Mouse (Mus musculus) embryonic facial prominence, embryonic 13.5 days (tissue): ENCODE results near the gene Sox5. TPM values are rescaled to one million over a fixed set of nuclear protein-coding genes. Genes with fewer than 3 reads are reported as not detected.

Experiments used
- ATAC-seq: fragments of 200-750 bp; cut with Nextera tagmentation; 2 replicates; pipeline ENCODE4 v1.8.0; 2017; ENCODE audit warnings: low read depth; ENCODE audit not compliant: insufficient number of reproducible peaks, insufficient read depth, low FRiP score, low TSS enrichment
- H3K27ac ChIP-seq: fragments of 300-500 bp; sonication (generic); 2 replicates; pipeline ENCODE4 v1.5.1; 2015; ENCODE audit warnings: moderate library complexity, mild to moderate bottlenecking, inconsistent platforms
- H3K27me3 ChIP-seq: fragments of 300-500 bp; sonication (generic); 2 replicates; pipeline ENCODE4 v1.6.1; 2015; ENCODE audit warnings: mild to moderate bottlenecking, inconsistent platforms
- H3K36me3 ChIP-seq: fragments of 300-500 bp; sonication (generic); 2 replicates; pipeline ENCODE4 v1.6.1; 2015; ENCODE audit warnings: mild to moderate bottlenecking, inconsistent platforms
- H3K4me1 ChIP-seq: fragments of 300-500 bp; sonication (generic); 2 replicates; pipeline ENCODE4 v1.6.1; 2015; ENCODE audit warnings: inconsistent platforms
- H3K4me2 ChIP-seq: fragments of 300-500 bp; sonication (generic); 2 replicates; pipeline ENCODE4 v1.6.1; 2015; ENCODE audit warnings: moderate library complexity, mild to moderate bottlenecking, inconsistent platforms
- H3K4me3 ChIP-seq: fragments of 300-500 bp; sonication (generic); 2 replicates; pipeline ENCODE4 v1.5.1; 2015; ENCODE audit warnings: mild to moderate bottlenecking, inconsistent platforms
- H3K9ac ChIP-seq: fragments of 300-500 bp; sonication (generic); 2 replicates; pipeline ENCODE4 v1.6.1; 2015; ENCODE audit warnings: mild to moderate bottlenecking, inconsistent platforms
- H3K9me3 ChIP-seq: fragments of 300-500 bp; sonication (generic); 2 replicates; pipeline ENCODE4 v1.6.1; 2016; ENCODE audit warnings: inconsistent platforms
- WGBS: fragments of 180-500 bp; shearing (Covaris S2); methylation state at CpG from one replicate; pipeline ENCODE4 v1.1.7; 2015; ENCODE audit warnings: mixed read lengths; 5-methylcytosine and 5-hydroxymethylcytosine counted together
- polyA plus RNA-seq: library from polyadenylated mRNA; unstranded; fragments of >200 nt; fragmentation: Nextera tagmentation; extraction: Ambion mirVana; gene quantifications from 2 replicates; pipeline ENCODE4 v1.2.1, GENCODE M21; 2015

Sox5 gene
- polyA plus RNA-seq, 1 experiment from 2014 or later = 55.6 TPM

DNA sequence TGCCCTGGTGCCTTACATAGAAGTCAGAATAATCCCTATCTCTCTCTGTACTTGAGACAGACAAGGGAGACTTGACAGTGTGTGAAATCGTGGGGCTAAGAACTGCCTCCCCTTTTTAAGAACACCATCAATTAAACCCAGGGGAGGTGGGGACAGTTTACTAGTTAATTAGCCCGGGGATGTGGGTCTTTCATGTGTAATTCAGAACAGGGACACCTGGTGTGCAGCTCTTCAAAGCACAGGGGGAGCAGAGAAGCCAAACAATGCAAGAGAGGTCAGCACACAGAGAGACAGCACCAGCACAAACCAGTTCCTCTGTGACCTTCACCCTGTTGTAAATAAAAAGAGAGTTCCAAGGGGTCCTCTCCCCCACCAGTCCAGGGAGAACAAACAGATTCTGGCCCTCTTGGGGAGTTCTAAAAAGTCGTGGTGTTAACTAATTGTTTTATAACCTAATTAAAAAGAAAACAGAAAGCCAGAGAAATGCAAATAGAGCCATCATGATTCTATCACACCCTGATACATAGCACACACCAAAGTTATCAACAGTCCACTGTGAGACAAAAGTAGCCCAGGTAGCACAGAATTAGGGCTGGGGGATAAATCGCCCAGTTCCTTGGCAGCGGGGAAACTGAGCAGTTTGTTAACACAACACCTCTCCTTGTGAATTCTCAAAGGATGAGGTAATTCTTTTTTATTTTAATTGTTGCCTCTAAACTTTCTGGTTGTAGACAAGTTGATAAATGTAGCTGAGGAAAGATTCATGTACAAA, 420.3 kb downstream of the Sox5 start:
- H3K9me3 ChIP-seq = 0 out of 2 replicates have a peak, but pooled peaks cover 4% of the 10 kb centered on the region
- no peaks in the 10 kb centered on the region for H3K27me3 ChIP-seq
- 26% methylated on average over 5 of the region's 5 CpGs for WGBS
- no peaks in the 10 kb centered on the region for H3K4me1 ChIP-seq
- H3K4me2 ChIP-seq = no peak overlapping the region
- H3K9ac ChIP-seq = no peak overlapping the region
- no peaks in the 10 kb centered on the region for H3K36me3 ChIP-seq
- H3K4me3 ChIP-seq = no peak overlapping the region
- H3K27ac ChIP-seq = no peak overlapping the region
- no peak for ATAC-seq

DNA sequence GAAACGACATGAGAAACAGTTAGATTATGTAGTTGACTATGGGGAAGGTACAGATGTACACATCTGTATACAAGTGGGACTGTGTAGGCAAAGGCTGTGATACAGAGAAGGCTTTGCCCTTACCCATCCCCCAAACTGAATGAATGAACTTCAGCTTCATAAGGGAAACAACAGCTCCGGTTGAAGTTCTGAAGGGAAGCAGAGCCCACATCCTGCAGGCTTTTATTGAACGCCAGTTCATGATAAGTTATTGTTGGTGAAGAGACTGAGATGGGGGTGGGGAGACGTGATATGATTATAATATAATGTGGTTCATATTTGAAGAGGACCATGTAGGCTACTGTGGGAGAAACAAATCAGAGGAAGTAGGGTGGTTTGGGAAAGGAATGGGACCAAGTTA, 424.7 kb downstream of the Sox5 start:
- no peaks in the 10 kb centered on the region for H3K27me3 ChIP-seq
- 85% methylated on average over 4 of the region's 4 CpGs for WGBS
- no peak overlapping the region for H3K4me3 ChIP-seq
- ATAC-seq = no peak
- no peak overlapping the region for H3K9ac ChIP-seq
- H3K4me1 ChIP-seq = no peaks in the 10 kb centered on the region
- no peaks in the 10 kb centered on the region for H3K36me3 ChIP-seq
- no peak overlapping the region for H3K4me2 ChIP-seq
- no peaks in the 10 kb centered on the region for H3K9me3 ChIP-seq
- no peak overlapping the region for H3K27ac ChIP-seq

DNA sequence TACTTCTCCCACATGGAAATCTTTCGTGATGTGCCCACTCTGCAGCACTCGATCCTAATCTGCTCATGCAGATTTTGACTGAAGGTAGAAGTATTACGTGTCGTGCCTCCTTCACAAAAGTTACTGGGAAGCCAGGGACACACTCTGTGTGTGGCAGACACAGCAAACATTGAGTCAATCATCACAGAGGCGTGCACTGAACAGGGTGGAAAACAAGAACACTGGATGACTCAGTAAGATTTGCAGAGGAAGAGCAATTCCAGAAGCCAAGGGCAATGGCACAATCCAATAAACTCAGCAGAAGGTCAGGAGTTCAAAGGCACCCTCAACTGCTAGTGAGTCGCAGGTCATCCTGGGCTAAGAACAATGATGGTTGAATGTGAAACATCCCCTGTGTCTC, 430.7 kb downstream of the Sox5 start:
- H3K4me2 ChIP-seq = no peak overlapping the region
- 85% methylated on average over 6 of the region's 6 CpGs for WGBS

DNA sequence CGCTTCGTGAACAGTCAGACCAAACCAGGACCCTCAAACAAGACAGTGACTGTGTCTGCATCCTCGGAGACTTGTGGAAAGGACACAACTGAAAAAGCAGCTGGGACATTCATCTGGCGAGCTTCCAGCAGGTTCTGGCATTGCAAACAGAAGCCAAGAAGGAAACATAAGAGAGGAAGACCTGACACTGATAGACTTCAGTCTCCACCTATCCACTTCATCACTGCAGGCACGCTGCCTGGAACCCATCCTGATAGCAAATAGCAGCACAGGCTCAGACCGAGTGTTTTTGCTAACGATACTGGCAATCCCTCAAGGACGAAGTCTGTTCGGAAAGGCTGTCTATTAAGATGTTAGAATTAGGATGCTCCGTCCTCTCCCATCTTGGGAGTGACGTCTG, 438.4 kb downstream of the Sox5 start:
- Histone ChIP-seq H3K4me1 (no peaks in the 10 kb centered on the region), H3K4me2 (no peak overlapping the region), H3K9ac (no peak overlapping the region), H3K4me3 (no peak overlapping the region), H3K27ac (no peak overlapping the region), H3K36me3 (no peaks in the 10 kb centered on the region), H3K9me3 (peaks cover 4% of the 10 kb centered on the region; the same call in 1 of the 2 replicates), H3K27me3 (no peaks in the 10 kb centered on the region)
- ATAC-seq = no peak
- WGBS = 80% methylated on average over 11 of the region's 11 CpGs

More for the DNA sequence above, 430.7 kb downstream of the Sox5 start:
- Histone ChIP-seq H3K36me3 (no peaks in the 10 kb centered on the region), H3K27ac (no peak overlapping the region), H3K9me3 (no peaks in the 10 kb centered on the region), H3K9ac (no peak overlapping the region), H3K4me1 (no peaks in the 10 kb centered on the region), H3K4me3 (no peak overlapping the region), H3K27me3 (no peaks in the 10 kb centered on the region)
- no peak for ATAC-seq

DNA sequence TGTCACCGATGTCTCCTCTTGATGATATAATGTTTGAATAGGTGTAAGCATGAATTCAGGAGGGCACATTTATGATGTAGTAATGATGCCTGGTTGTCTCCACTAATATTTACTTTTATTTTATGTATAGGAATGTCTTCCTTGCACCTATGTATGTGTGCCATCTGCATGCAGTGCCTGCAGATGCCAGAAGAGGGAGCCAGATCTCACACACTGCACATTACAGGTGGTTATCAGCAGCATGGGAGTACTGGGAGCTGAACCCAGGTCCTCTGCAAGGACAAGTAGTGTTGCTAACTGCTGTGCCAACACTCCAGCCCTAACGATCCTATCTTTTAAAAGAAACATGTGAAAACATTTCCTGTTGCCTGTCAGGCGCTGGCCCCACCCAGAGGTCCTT, 442.2 kb downstream of the Sox5 start:
- WGBS = 95% methylated on average over 3 of the region's 3 CpGs
- H3K9me3 ChIP-seq = peaks cover 4% of the 10 kb centered on the region; the same call in 1 of the 2 replicates

DNA sequence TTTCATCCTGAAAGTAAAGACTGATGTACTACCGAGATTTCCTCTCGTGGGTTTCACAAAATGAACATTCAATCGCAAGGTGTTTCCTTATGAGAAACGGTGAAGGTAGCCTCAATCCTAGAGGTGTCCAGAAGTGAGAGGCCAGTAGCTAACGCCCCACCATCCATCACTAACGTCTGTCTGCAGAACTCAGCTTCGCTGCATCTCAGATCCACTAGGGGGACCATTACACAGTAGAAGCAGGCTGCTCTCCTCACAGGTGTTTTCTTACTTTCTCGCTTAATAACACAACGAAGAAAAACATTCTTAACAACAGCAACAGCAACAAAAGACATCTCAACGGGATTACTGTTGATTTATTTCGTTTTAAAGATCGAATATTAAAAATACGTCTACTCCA, 442.8 kb downstream of the Sox5 start:
- Histone ChIP-seq H3K9me3 (peaks cover 4% of the 10 kb centered on the region; the same call in 1 of the 2 replicates), H3K9ac (no peak overlapping the region), H3K36me3 (no peaks in the 10 kb centered on the region), H3K27ac (no peak overlapping the region), H3K4me3 (no peak overlapping the region), H3K27me3 (0 out of 2 replicates have a peak, but pooled peaks cover 2% of the 10 kb centered on the region), H3K4me1 (no peaks in the 10 kb centered on the region), H3K4me2 (no peak overlapping the region)
- no peak for ATAC-seq
- WGBS = 69% methylated on average over 13 of the region's 13 CpGs

More for the DNA sequence above, 442.2 kb downstream of the Sox5 start:
- no peak for ATAC-seq
- H3K27me3 ChIP-seq = 0 out of 2 replicates have a peak, but pooled peaks cover 2% of the 10 kb centered on the region
- H3K4me3 ChIP-seq = no peak overlapping the region
- H3K4me2 ChIP-seq = no peak overlapping the region
- H3K9ac ChIP-seq = no peak overlapping the region
- H3K27ac ChIP-seq = no peak overlapping the region
- no peaks in the 10 kb centered on the region for H3K36me3 ChIP-seq
- H3K4me1 ChIP-seq = no peaks in the 10 kb centered on the region

DNA sequence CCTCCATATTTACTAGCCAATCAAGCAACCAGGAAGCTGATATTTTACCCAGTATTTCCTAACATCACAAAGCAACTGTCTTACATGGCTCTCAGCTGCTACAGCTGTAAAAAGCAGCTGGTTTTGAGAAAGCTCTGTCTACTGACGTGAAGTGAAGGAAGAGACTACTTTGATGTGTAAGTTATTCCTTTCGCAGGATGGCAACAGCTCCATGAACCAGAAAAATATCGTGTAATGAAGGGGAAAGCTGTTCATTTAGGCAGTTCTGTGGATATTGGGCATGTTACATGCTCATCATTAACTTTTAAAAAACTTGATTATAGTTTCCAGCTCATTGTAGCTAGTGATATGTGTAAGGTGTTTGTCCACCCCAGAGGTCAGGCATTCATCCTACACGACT, 443.6 kb downstream of the Sox5 start:
- H3K9me3 ChIP-seq = peaks cover 4% of the 10 kb centered on the region; the same call in 1 of the 2 replicates
- H3K4me3 ChIP-seq = no peak overlapping the region
- H3K27me3 ChIP-seq = 0 out of 2 replicates have a peak, but pooled peaks cover 2% of the 10 kb centered on the region
- H3K4me2 ChIP-seq = no peak overlapping the region
- WGBS = 59% methylated on average over 4 of the region's 4 CpGs
- no peaks in the 10 kb centered on the region for H3K36me3 ChIP-seq
- ATAC-seq = no peak
- no peaks in the 10 kb centered on the region for H3K4me1 ChIP-seq
- no peak overlapping the region for H3K9ac ChIP-seq
- H3K27ac ChIP-seq = no peak overlapping the region

DNA sequence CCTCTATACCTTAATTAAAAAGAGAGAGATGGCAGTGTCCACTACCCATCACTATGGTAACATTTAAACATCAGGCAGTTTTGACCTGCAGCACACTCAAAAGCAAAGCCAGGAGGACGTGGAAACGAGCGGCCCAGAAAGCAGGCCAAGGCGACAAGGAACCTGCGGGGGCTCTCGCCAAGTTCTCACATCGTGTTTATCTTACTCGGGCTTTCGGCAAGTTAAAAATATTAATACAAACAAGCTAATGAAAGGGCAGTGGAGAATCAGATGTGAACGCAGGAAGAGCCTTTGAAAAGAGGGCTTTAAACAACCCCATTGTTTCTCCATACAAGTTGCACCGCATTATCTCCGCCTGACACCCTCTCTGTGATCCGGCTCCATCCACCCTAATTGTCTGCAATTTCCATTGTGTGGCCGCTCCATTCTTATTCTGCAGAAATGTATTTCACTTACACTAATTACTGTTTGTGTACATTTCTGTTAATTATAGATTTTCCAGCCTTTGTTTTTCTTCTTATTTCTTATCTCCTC, 444.3 kb downstream of the Sox5 start:
- no peaks in the 10 kb centered on the region for H3K36me3 ChIP-seq
- peaks cover 4% of the 10 kb centered on the region; the same call in 1 of the 2 replicates for H3K9me3 ChIP-seq
- no peak for ATAC-seq
- no peak overlapping the region for H3K4me3 ChIP-seq
- no peak overlapping the region for H3K27ac ChIP-seq
- no peaks in the 10 kb centered on the region for H3K4me1 ChIP-seq
- H3K4me2 ChIP-seq = no peak overlapping the region
- 51% methylated on average over 14 of the region's 14 CpGs for WGBS
- H3K27me3 ChIP-seq = 0 out of 2 replicates have a peak, but pooled peaks cover 2% of the 10 kb centered on the region
- no peak overlapping the region for H3K9ac ChIP-seq

DNA sequence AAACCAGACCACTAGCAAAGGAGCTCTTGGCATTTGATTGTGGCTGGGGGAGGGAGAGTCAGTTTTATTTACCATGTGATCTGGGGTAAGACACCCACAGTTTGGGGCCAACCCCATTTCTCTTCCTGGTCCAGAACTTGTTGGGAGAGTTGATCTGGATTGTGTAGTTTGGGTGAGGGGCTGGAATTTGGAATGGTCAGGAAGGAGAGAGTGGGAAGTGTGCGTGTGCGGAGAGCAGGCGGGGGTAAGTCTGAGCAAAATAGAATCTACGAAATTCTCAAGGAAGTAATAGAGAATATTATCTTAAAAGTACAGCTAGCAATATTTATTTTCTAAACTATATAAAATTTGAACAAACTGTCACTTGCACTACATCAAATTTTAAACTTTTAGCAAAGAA, 445.0 kb downstream of the Sox5 start:
- WGBS = 93% methylated on average over 4 of the region's 4 CpGs

DNA sequence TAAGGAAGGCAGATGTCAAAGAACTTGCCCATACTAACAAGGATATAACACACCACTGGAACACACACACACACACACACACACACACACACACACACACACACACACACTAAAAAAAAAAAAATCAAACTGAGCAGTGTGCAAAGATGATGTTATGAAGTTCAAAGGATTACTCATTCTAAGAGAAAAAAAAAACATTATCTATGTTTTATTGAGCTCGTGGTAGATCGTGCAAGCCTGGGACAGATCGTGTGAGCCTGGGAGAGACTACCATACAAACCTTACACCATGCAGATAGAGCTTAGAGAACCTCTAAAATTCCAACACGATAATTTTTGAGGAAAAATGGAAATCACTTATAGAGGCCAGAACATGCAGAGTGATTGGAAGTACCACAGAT, 448.6 kb downstream of the Sox5 start:
- Histone ChIP-seq H3K36me3 (no peaks in the 10 kb centered on the region), H3K4me1 (no peaks in the 10 kb centered on the region), H3K4me2 (no peak overlapping the region), H3K9ac (no peak overlapping the region), H3K9me3 (no peaks in the 10 kb centered on the region), H3K27me3 (0 out of 2 replicates have a peak, but pooled peaks cover 2% of the 10 kb centered on the region), H3K27ac (no peak overlapping the region), H3K4me3 (no peak overlapping the region)
- 92% methylated on average over 4 of the region's 4 CpGs for WGBS
- no peak for ATAC-seq

More for the DNA sequence above, 445.0 kb downstream of the Sox5 start:
- Histone ChIP-seq H3K27ac (no peak overlapping the region), H3K27me3 (0 out of 2 replicates have a peak, but pooled peaks cover 2% of the 10 kb centered on the region), H3K4me2 (no peak overlapping the region), H3K36me3 (no peaks in the 10 kb centered on the region), H3K4me3 (no peak overlapping the region), H3K9ac (no peak overlapping the region), H3K9me3 (peaks cover 4% of the 10 kb centered on the region; the same call in 1 of the 2 replicates), H3K4me1 (no peaks in the 10 kb centered on the region)
- no peak for ATAC-seq

DNA sequence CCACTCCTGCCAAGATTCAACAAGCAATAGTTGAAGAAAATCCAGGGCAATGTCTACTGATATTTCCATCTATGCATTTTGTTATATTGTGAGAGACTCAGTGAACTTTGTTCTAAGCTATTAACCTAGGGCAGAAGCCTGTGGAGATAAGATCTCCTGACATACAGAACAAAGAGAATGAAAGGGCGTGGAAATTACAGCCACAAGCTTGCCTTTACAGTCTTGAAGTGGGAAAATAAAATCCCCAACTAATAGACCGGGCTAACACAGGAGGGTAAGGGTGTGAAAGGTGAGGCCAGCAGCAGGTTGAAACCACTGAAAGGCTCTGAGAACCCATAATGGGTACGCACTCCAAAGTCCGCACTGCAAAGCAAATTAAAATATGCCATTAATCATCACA, 449.8 kb downstream of the Sox5 start:
- Histone ChIP-seq H3K4me3 (no peak overlapping the region), H3K27me3 (0 out of 2 replicates have a peak, but pooled peaks cover 2% of the 10 kb centered on the region), H3K4me2 (no peak overlapping the region), H3K27ac (no peak overlapping the region), H3K36me3 (no peaks in the 10 kb centered on the region), H3K9ac (no peak overlapping the region), H3K9me3 (no peaks in the 10 kb centered on the region), H3K4me1 (no peaks in the 10 kb centered on the region)
- WGBS = 83% methylated on average over 4 of the region's 4 CpGs
- ATAC-seq = no peak
